Mouse (Mus musculus): Measurements from ENCODE around the gene Pvr. TPM values are rescaled to one million over a fixed set of nuclear protein-coding genes. Genes with fewer than 3 reads are reported as not detected.
A peak's percentile ranks its signal among the peaks of the same experiment; 100 is the strongest.

The Pvr gene
- 10 to 100 TPM in 2 of 4 experiments, 1 to 10 TPM in 2; 7.0 to 12.4 (median 10.5) TPM for total RNA-seq (2022)

- peak; percentile 64 to 73 for DNase-seq (ENCODE audit: low spot score in 2 of 2)
Observed at GRCm38 (mm10) chr7:19920506-19921261, at the start of gene Pvr. TSS of gene Pvr (minus strand) at chr7:19921160.

GRCm38 (mm10) chr7:19970196-19970595 is 49.2 kb upstream of the Pvr start:
- no peak for DNase-seq (ENCODE audit: low spot score in 2 of 2)

GRCm38 (mm10) chr7:19969541-19970090 is 48.7 kb upstream of the Pvr start:
- no peak for DNase-seq (ENCODE audit: low spot score in 2 of 2)

GRCm38 (mm10) chr7:19969106-19969505 is 48.1 kb upstream of the Pvr start:
- DNase-seq (ENCODE audit: low spot score in 2 of 2), result no peak

- DNase-seq (ENCODE audit: low spot score in 2 of 2), result no peak
Observed at GRCm38 (mm10) chr7:19964985-19965579, 44.1 kb upstream of the Pvr start, which contains the start of gene Ceacam20. TSS of gene Ceacam20 (plus strand) at chr7:19965412.

DNA sequence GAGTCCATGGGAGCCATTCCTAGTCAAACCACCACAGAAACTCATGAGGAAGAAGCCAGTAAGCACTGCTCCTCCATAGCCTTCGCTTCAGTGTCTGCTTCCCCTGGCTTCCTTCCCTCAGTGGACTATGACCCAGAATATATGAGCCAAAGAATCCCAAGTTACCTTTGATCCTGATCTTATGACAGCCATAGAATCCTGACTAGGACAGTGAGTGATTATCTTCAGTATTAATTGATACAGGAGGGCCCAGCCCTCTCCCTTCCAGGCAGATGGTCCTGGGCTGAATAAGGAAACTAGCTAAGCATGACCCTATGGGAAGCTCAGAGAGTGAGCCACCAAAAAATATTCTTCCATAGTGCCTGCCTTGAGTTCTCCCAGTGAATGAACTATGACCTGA is 41.5 kb upstream of the Pvr start:
- DNase-seq (ENCODE audit: low spot score in 2 of 2), result no peak

DNA sequence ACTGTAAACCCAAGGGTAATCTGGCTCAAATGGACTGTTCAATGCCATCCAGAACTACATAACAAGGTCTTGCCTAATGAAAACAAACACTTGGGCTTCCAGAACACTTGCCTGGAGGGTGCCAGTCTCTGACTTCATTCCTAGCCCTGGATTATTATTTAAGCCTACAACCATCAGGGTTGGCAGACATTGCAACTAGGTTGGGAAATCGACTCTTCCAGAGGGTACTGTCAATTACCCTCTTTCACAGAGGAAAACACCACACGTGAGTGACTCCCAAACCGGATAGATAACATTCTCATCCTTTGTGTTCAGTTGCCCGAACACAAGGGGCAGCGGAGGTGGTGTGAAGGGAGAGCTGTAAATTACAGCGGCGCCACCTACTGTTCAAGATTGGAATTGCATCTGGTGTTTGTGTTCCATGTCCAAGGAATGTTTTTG is 35.4 kb upstream of the Pvr start:
- DNase-seq (ENCODE audit: low spot score in 2 of 2), result peak; percentile 71 to 92

GRCm38 (mm10) chr7:19955861-19956260 is 34.9 kb upstream of the Pvr start:
- no peak for DNase-seq (ENCODE audit: low spot score in 2 of 2)

- no peak for DNase-seq (ENCODE audit: low spot score in 2 of 2)
Observed at GRCm38 (mm10) chr7:19953054-19953453, 32.1 kb upstream of the Pvr start.

GRCm38 (mm10) chr7:19952320-19952986 is 31.5 kb upstream of the Pvr start:
- no peak for DNase-seq (ENCODE audit: low spot score in 2 of 2)

GRCm38 (mm10) chr7:19950589-19950988 is 29.6 kb upstream of the Pvr start, which contains the start of gene Igsf23:
TSS of gene Igsf23 (minus strand) at chr7:19950756.
- no peak for DNase-seq (ENCODE audit: low spot score in 2 of 2)

DNA sequence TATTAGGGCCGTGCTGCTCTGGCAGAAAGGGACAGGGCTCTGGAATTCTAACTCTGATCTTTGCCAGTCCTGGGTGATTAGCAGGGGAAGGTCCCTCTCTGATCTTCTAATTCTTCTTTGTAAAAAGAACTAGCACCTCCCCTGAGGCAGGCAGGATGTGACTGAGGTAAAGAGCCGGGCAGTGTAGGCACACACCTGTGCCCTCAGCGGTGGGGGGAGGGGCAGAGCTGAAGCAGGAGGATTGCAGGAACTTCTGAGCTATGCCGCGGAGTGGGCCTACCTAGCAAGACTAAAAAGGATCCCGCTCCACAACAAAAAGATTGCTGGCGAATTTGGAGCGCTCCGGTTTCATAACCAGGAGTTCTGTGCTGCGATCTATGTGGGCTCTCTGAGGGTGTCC is 29.0 kb upstream of the Pvr start:
- DNase-seq (ENCODE audit: low spot score in 2 of 2), result no peak

DNA sequence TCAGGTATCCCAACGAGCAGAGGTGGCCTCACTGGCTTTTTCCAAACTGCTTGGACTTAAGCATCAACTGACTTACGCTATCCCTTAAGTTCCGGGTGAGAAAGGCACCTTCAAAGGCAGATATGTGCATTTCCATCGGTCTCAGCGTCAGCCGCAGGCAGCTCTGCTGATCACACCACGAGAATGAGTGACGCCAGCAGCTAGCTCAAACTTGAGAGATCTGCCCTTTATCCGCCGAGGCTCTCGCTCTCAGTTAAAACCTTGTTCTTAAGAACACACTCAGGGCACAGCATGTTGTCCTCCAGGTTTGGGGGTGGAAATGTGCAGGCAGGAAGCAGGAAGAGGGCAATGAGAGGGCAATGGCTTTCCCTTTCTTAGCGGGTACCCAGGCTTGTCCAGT is 28.0 kb upstream of the Pvr start:
- DNase-seq (ENCODE audit: low spot score in 2 of 2), result no peak

DNA sequence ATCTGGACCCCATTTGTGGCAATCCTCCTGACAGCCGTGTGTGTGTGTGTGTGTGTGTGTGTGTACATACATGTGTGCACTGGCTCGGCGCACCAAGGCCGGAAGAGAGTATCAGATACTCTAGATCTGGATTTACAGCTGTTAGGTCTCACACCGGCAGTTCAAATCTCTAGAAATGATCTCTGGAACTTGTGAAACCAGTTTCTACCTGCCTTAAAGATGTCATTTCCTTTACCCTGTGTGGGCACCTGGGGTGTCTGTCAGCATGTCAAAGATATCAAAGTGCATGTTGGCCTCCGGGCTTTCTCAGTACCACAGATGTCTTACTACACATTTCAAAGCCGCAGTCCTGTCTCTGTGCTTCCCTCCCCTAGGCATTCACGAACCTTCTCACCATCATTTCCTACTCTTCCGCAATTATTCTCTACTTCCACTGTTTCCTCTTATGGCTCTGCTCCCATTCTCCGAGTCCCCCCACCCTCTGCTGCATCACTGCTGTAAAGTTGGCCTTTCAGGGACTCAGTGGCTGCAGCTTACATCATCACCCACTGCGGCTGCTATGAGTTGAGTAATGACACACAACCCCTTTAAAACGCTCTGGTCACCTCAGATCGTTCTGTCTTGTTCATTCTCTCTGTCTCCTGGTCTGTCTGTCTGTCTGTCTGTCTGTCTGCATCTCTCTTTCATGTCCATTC is 25.0 kb upstream of the Pvr start:
- no peak for DNase-seq (ENCODE audit: low spot score in 2 of 2)

- no peak for DNase-seq (ENCODE audit: low spot score in 2 of 2)
Observed at GRCm38 (mm10) chr7:19945201-19945600, 24.2 kb upstream of the Pvr start.

GRCm38 (mm10) chr7:19944709-19945108 is 23.7 kb upstream of the Pvr start:
- DNase-seq (ENCODE audit: low spot score in 2 of 2), result no peak

- DNase-seq (ENCODE audit: low spot score in 2 of 2), result no peak
Observed at GRCm38 (mm10) chr7:19940256-19940655, 19.3 kb upstream of the Pvr start.

DNA sequence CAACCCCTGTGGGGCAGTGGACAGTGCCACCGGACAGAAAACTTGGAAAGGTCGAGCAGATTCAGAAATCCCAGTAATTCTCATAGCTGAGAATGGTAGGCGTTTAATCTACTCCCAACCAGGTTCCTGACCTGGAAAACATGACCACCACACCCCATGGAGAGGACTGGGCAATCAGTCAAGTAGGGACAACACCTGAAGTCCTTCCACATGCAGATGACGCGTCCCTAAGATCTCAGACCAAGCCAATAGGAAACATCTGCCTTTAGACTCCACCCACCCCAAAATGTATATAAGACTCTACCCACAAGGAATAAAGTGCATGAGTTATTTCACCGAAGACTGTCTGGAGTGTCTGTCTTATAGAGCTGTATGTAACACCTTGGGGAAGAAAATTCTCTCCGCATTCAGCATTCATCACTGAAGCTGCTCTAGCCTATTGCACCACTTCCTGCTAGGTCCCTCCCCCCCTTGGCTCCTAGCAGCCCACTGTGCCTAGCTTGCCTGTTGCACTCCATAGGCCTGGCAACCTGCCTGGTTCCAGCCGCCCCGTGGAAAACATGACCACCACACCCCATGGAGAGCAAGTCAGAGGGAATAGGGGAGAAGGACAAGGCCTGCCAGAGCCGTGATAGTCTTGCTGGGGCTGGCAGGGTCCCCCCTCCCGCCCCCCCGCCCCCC is 18.7 kb upstream of the Pvr start:
- peak in 1 of 2 experiments; percentile 65 for DNase-seq (ENCODE audit: low spot score in 2 of 2)

DNA sequence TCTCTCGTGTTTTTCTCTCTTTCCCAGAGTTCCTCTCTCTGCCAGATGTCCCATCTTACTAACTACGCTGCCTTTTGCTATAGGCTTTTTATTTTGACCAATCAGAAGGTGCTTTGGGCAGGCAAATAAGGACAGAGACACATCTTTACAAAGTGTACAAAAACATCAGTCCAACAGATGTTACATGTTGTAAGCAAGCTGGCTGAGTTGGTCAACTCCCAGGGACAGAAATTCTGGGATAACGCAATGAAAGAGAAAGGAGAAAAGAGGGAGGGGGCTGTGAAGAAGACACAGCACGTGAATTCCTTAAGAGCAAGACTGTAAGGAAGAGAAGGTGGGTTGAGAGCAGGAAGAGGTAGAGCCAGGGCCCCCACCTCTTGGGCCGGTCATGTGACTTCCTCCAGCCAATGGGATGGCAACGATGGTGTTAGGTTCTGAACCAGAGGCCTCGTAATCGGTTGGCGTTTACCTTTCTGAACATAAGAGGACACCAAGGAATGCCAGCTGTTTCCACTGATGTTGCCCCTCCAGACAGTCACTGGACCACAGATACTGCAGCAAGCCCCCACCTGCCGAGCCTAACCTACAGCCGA is 16.4 kb upstream of the Pvr start:
- no peak for DNase-seq (ENCODE audit: low spot score in 2 of 2)

DNA sequence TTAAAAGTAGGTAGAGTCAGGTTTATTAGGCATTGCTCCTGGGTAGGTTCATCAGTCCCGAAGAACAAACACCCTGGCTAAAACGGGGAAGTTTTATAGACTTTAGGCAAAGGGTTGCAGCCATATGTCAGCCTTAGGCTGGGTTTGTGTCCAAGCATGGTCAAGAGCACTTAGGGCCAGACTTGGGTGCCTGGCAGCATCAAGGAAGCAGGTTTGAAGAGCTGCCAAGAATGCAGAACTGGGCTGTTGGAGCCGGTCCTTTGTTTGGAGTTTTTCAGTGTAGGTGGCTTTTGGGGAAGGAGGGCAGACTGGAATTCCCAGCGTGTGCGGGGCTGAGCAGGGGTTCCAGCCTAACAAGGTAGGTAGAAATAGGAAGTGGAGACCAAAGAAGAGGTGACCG is 15.0 kb upstream of the Pvr start:
- no peak for DNase-seq (ENCODE audit: low spot score in 2 of 2)

Data from left cerebral cortex, adult 8-10 months (tissue).